29 mouse cellular contexts compared by ENCODE assay signal in the genomic region with DNA sequence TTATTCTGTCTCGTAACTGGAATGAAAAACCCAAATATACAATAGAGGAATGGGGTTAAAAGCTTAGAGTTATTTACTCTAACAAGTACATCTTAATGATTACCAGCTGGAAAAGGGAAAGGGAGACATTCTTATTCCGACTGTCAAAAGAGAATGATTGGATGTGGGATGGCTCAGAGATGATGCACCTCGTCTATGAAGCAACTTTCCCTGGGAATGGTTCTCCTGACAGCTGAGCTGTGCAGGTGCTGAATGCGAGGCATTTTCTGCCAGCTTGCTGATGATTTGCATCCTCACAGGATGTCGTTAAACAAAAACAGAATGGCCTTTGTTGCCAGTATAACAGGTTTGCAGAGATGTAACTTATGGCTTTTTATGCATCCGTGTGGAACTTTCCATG. TPM values are rescaled to one million over a fixed set of nuclear protein-coding genes. Genes with fewer than 3 reads are reported as not detected.
A peak's percentile ranks its signal among the peaks of the same experiment; 100 is the strongest.
DNase-seq lines count a peak whose midpoint lies in the region; ATAC-seq lines count a peak whose summit lies in the region.
"Had no signal": no experiment of that assay in that cellular context is flagged by ENCODE, and none has a peak within 500 bp of the region (broad histone marks: within the 10 kb centered on the region; RNA-seq: fewer than 3 reads in every experiment).

No protein-coding gene starts in this region.

- peak; percentile 8 for DNase-seq in forebrain, embryonic 14.5 days (ENCODE audit: low spot score)
- no peak for DNase-seq in frontal cortex, postnatal 36 days (ENCODE audit: low spot score in 2 of 2)
- DNase-seq in NIH3T3 (ENCODE audit: low read depth) = peak; percentile 70
- DNase-seq in lung, postnatal 25 days (ENCODE audit: low spot score) = no peak
- DNase-seq: adrenal gland, postnatal 10 days; adrenal gland, postnatal 36 days; cerebellum, adult 11-12 months; cerebellum, adult 8-10 months; cerebellum, postnatal 10 days; cerebellum, postnatal 36 days; embryo, embryonic 11 days; gastrocnemius, postnatal 10 days; gastrocnemius, postnatal 36 days; heart, adult 2 months; heart, postnatal 14 days; heart, postnatal 4 days; kidney, adult 18-20 months had no signal

- no peak for ATAC-seq in forebrain, embryonic 14.5 days
- no peak for ATAC-seq in forebrain, embryonic 13.5 days
- peak; percentile 27; the same call in 1 of the 2 replicates for ATAC-seq in frontal cortex, adult (ENCODE audit: low TSS enrichment)
- no peak for ATAC-seq in kidney, embryonic 16.5 days (ENCODE audit: low FRiP score, low TSS enrichment)
- ATAC-seq: forebrain, embryonic 15.5 days; hindbrain, postnatal 0 days; inflammation-experienced regulatory T-cells, adult 6 months; intestine, embryonic 16.5 days; Patski had no signal

- H3K4me3 ChIP-seq in forebrain, embryonic 14.5 days (ENCODE audit: low read depth, low read length) = no peak overlapping the region
- no peak overlapping the region for H3K4me3 ChIP-seq in forebrain, embryonic 13.5 days
- no peak overlapping the region for H3K4me3 ChIP-seq in kidney, embryonic 16.5 days (ENCODE audit: low read length)
- H3K4me3 ChIP-seq: embryonic facial prominence, embryonic 15.5 days; forebrain, embryonic 15.5 days; heart, adult 2 months; heart, embryonic 10.5 days; heart, embryonic 13.5 days had no signal

- no peaks in the 10 kb centered on the region for H3K4me1 ChIP-seq in forebrain, embryonic 14.5 days (ENCODE audit: control insufficient read depth, insufficient read depth, low read length)
- H3K4me1 ChIP-seq in forebrain, embryonic 13.5 days = no peaks in the 10 kb centered on the region
- no peaks in the 10 kb centered on the region for H3K4me1 ChIP-seq in kidney, embryonic 16.5 days (ENCODE audit: insufficient read depth, low read length)
- H3K4me1 ChIP-seq: embryonic facial prominence, embryonic 15.5 days; heart, embryonic 10.5 days; heart, embryonic 13.5 days had no signal

- no peak overlapping the region for H3K9ac ChIP-seq in forebrain, embryonic 14.5 days (ENCODE audit: low read length)
- no peak overlapping the region for H3K9ac ChIP-seq in forebrain, embryonic 13.5 days
- H3K9ac ChIP-seq in kidney, embryonic 16.5 days (replicated peaks; ENCODE audit: low read length) = no peak overlapping the region
- H3K9ac ChIP-seq: embryonic facial prominence, embryonic 15.5 days; forebrain, embryonic 15.5 days; heart, embryonic 13.5 days; hindbrain, embryonic 14.5 days had no signal

- H3K27ac ChIP-seq in forebrain, embryonic 14.5 days (ENCODE audit: low read depth, low read length) = no peak overlapping the region
- H3K27ac ChIP-seq in forebrain, embryonic 13.5 days = no peak overlapping the region
- no peak overlapping the region for H3K27ac ChIP-seq in kidney, embryonic 16.5 days (ENCODE audit: low read length)
- H3K27ac ChIP-seq: embryonic facial prominence, embryonic 15.5 days; forebrain, embryonic 15.5 days; heart, adult 2 months; heart, embryonic 10.5 days; heart, embryonic 13.5 days; hindbrain, embryonic 14.5 days; hindbrain, postnatal 0 days had no signal

- H3K27me3 ChIP-seq in forebrain, embryonic 14.5 days (replicated peaks; ENCODE audit: control insufficient read depth, insufficient read depth, low read length) = no peaks in the 10 kb centered on the region
- H3K27me3 ChIP-seq in forebrain, embryonic 13.5 days = no peaks in the 10 kb centered on the region
- no peaks in the 10 kb centered on the region for H3K27me3 ChIP-seq in kidney, embryonic 16.5 days (ENCODE audit: insufficient read depth, low read length)
- H3K27me3 ChIP-seq: embryonic facial prominence, embryonic 15.5 days; forebrain, embryonic 15.5 days; heart, embryonic 13.5 days had no signal

- 61% methylated on average over 6 of the region's 6 CpGs for WGBS in forebrain, embryonic 14.5 days
- 65% methylated on average over 6 of the region's 6 CpGs for WGBS in forebrain, embryonic 13.5 days
- WGBS in kidney, embryonic 16.5 days = 68% methylated on average over 6 of the region's 6 CpGs

- no peak overlapping the region for H3K4me2 ChIP-seq in forebrain, embryonic 14.5 days (ENCODE audit: low read length)
- H3K4me2 ChIP-seq in forebrain, embryonic 13.5 days = no peak overlapping the region
- no peak overlapping the region for H3K4me2 ChIP-seq in kidney, embryonic 16.5 days (replicated peaks; ENCODE audit: low read depth, low read length)
- H3K4me2 ChIP-seq: embryonic facial prominence, embryonic 15.5 days; forebrain, embryonic 15.5 days; heart, embryonic 13.5 days; hindbrain, embryonic 14.5 days had no signal

- H3K36me3 ChIP-seq in forebrain, embryonic 14.5 days (ENCODE audit: control insufficient read depth, insufficient read depth, low read length) = no peaks in the 10 kb centered on the region
- no peaks in the 10 kb centered on the region for H3K36me3 ChIP-seq in forebrain, embryonic 13.5 days (ENCODE audit: poor library complexity, severe bottlenecking)
- no peaks in the 10 kb centered on the region for H3K36me3 ChIP-seq in kidney, embryonic 16.5 days (ENCODE audit: insufficient read depth, low read length)
- H3K36me3 ChIP-seq: embryonic facial prominence, embryonic 15.5 days; forebrain, embryonic 15.5 days; heart, embryonic 10.5 days; heart, embryonic 13.5 days had no signal

- H3K9me3 ChIP-seq in forebrain, embryonic 14.5 days (replicated peaks; ENCODE audit: control insufficient read depth, low read length) = no peaks in the 10 kb centered on the region
- no peaks in the 10 kb centered on the region for H3K9me3 ChIP-seq in forebrain, embryonic 13.5 days (replicated peaks)
- no peaks in the 10 kb centered on the region for H3K9me3 ChIP-seq in kidney, embryonic 16.5 days (ENCODE audit: low read length)
- H3K9me3 ChIP-seq: embryonic facial prominence, embryonic 15.5 days; forebrain, embryonic 15.5 days; heart, embryonic 10.5 days; heart, embryonic 13.5 days had no signal

RNA-seq across cellular contexts. Expression of a gene that starts 43.3 kb away (rescaled TPM):
- 8.9 and 9.0 TPM in 2 replicates for polyA plus RNA-seq in forebrain, embryonic 14.5 days (2014; fragmentation: Nextera tagmentation; extraction: Ambion mirVana)
- polyA plus RNA-seq in forebrain, embryonic 13.5 days (2015; fragmentation: Nextera tagmentation; extraction: Ambion mirVana) = 8.1 and 8.5 TPM in 2 replicates
- polyA plus RNA-seq in kidney, embryonic 16.5 days (2015; fragmentation: Nextera tagmentation; extraction: Ambion mirVana) = 17.5 and 19.2 TPM in 2 replicates

Comparison
In these comparisons a context has a peak if more than half of its experiments do, and no peak if none do; other contexts are left out.
1. DNase-seq: peak in forebrain, embryonic 14.5 days (single experiment) and NIH3T3 (single experiment); none in frontal cortex, postnatal 36 days (0 of 2) and lung, postnatal 25 days (single experiment).